In genomic region chr7:29314844-29315628, GRCm38 (mm10) we compare ENCODE assay signal across 8 mouse cellular contexts. TPM values are rescaled to one million over a fixed set of nuclear protein-coding genes. Genes with fewer than 3 reads are reported as not detected.
DNase-seq lines count a peak whose midpoint lies in the region; ATAC-seq lines count a peak whose summit lies in the region.

No protein-coding gene starts in this region.

- DNase-seq in lung, adult 18-20 months = peak; percentile 36 to 54
- DNase-seq in lung, postnatal 4 days = no peak
- peak; percentile 73 for DNase-seq in forebrain, embryonic 14.5 days (ENCODE audit: low spot score)
- peak; percentile 75 to 91 for DNase-seq in left cerebral cortex, postnatal 14 days (ENCODE audit: low spot score in 2 of 2)
- DNase-seq in ovary, postnatal 36 days (ENCODE audit: low spot score) = no peak
- DNase-seq in cerebellum, postnatal 14 days = no peak
- no peak for DNase-seq in cerebellum, adult 8-10 months

- H3K9ac ChIP-seq in forebrain, embryonic 14.5 days (ENCODE audit: low read length) = peak overlapping the region; percentile 8; the same call in 1 of the 2 replicates
- peak overlapping the region; percentile 34; the same call in 1 of the 2 replicates for H3K9ac ChIP-seq in neural tube, embryonic 13.5 days

- no peaks in the 10 kb centered on the region for H3K27me3 ChIP-seq in forebrain, embryonic 14.5 days (replicated peaks; ENCODE audit: control insufficient read depth, insufficient read depth, low read length)
- no peaks in the 10 kb centered on the region for H3K27me3 ChIP-seq in neural tube, embryonic 13.5 days

- peak; percentile 16; the same call in 1 of the 2 replicates for ATAC-seq in forebrain, embryonic 14.5 days
- 0 out of 2 replicates have a peak, but pooled peaks have one; percentile 1 for ATAC-seq in neural tube, embryonic 13.5 days (ENCODE audit: low read depth)

- intact Hi-C loops in left cerebral cortex, postnatal 14 days (cut with DNase I) = loop anchor here (5.0 kb wide), 1 partner anchor 47 kb away; no protein-coding TSS in a partner anchor

- peak overlapping the region; percentile 96 for H3K27ac ChIP-seq in forebrain, embryonic 14.5 days (ENCODE audit: low read depth, low read length)
- H3K27ac ChIP-seq in neural tube, embryonic 13.5 days (replicated peaks) = peak overlapping the region; percentile 98

- H3K9me3 ChIP-seq in forebrain, embryonic 14.5 days (replicated peaks; ENCODE audit: control insufficient read depth, low read length) = no peaks in the 10 kb centered on the region
- H3K9me3 ChIP-seq in neural tube, embryonic 13.5 days = no peaks in the 10 kb centered on the region

- peaks cover 65% of the 10 kb centered on the region for H3K4me1 ChIP-seq in forebrain, embryonic 14.5 days (ENCODE audit: control insufficient read depth, insufficient read depth, low read length)
- peaks cover 95% of the 10 kb centered on the region for H3K4me1 ChIP-seq in neural tube, embryonic 13.5 days (replicated peaks)

- no peak overlapping the region for H3K4me3 ChIP-seq in forebrain, embryonic 14.5 days (ENCODE audit: low read depth, low read length)
- H3K4me3 ChIP-seq in neural tube, embryonic 13.5 days = no peak overlapping the region; the same call in 1 of the 2 replicates

- H3K36me3 ChIP-seq in forebrain, embryonic 14.5 days (ENCODE audit: control insufficient read depth, insufficient read depth, low read length) = peaks cover 45% of the 10 kb centered on the region
- peaks cover 42% of the 10 kb centered on the region for H3K36me3 ChIP-seq in neural tube, embryonic 13.5 days

- peak overlapping the region; percentile 23 for H3K4me2 ChIP-seq in forebrain, embryonic 14.5 days (ENCODE audit: low read length)
- peak overlapping the region; percentile 44 for H3K4me2 ChIP-seq in neural tube, embryonic 13.5 days

- WGBS in forebrain, embryonic 14.5 days = 45% methylated on average over 13 of the region's 13 CpGs
- 45% methylated on average over 13 of the region's 13 CpGs for WGBS in neural tube, embryonic 13.5 days

RNA-seq across cellular contexts. Expression of gene Dpf1, which starts 11.3 kb away (rescaled TPM):
- 167 and 205 TPM in 2 replicates for polyA plus RNA-seq in forebrain, embryonic 14.5 days (2014; fragmentation: Nextera tagmentation; extraction: Ambion mirVana)
- 100 to 1,000 TPM in 1 of 2 experiments, 10 to 100 TPM in 1; 97.6 to 105 TPM for total RNA-seq in left cerebral cortex, postnatal 14 days (2021)
- polyA plus RNA-seq in neural tube, embryonic 13.5 days (2015; fragmentation: Nextera tagmentation; extraction: Ambion mirVana) = 175 and 176 TPM in 2 replicates

RNA-seq across cellular contexts. Expression of gene Ppp1r14a, which starts 25.9 kb away (rescaled TPM):
- 5.7 and 9.8 TPM in 2 replicates for polyA plus RNA-seq in forebrain, embryonic 14.5 days (2014; fragmentation: Nextera tagmentation; extraction: Ambion mirVana)
- 1 to 10 TPM; 6.6 to 8.0 TPM for total RNA-seq in left cerebral cortex, postnatal 14 days (2021)
- polyA plus RNA-seq in neural tube, embryonic 13.5 days (2015; fragmentation: Nextera tagmentation; extraction: Ambion mirVana) = 24.8 and 28.4 TPM in 2 replicates

RNA-seq across cellular contexts. Expression of gene Spint2, which starts 33.3 kb away (rescaled TPM):
- polyA plus RNA-seq in forebrain, embryonic 14.5 days (2014; fragmentation: Nextera tagmentation; extraction: Ambion mirVana) = 46.6 and 51.3 TPM in 2 replicates
- 10 to 100 TPM; 11.5 to 19.4 TPM for total RNA-seq in left cerebral cortex, postnatal 14 days (2021)
- polyA plus RNA-seq in neural tube, embryonic 13.5 days (2015; fragmentation: Nextera tagmentation; extraction: Ambion mirVana) = 28.8 and 31.3 TPM in 2 replicates

Comparison
In these comparisons a context has a peak if more than half of its experiments do, and no peak if none do; other contexts are left out.
1. DNase-seq: peak in lung, adult 18-20 months (2 of 2), forebrain, embryonic 14.5 days (single experiment) and left cerebral cortex, postnatal 14 days (2 of 2); none in lung, postnatal 4 days (0 of 2), ovary, postnatal 36 days (single experiment), cerebellum, postnatal 14 days (0 of 2) and cerebellum, adult 8-10 months (single experiment).